Mouse (Mus musculus): Measurements from ENCODE around the gene Lin54.
A peak's percentile ranks its signal among the peaks of the same experiment; 100 is the strongest.
"Not testable (repeated sequence)": the region's sequence is repeated elsewhere in the genome, so short reads cannot be mapped to it uniquely, and the experiment has no call there.

Gene Lin54

GRCm38 (mm10) chr5:100488231-100488630, 12.2 kb downstream of the Lin54 start:
- DNase-seq (ENCODE audit: low read depth, low spot score) = no peak

GRCm38 (mm10) chr5:100487120-100487519, 13.3 kb downstream of the Lin54 start:
- DNase-seq (ENCODE audit: low read depth, low spot score) = no peak

DNA sequence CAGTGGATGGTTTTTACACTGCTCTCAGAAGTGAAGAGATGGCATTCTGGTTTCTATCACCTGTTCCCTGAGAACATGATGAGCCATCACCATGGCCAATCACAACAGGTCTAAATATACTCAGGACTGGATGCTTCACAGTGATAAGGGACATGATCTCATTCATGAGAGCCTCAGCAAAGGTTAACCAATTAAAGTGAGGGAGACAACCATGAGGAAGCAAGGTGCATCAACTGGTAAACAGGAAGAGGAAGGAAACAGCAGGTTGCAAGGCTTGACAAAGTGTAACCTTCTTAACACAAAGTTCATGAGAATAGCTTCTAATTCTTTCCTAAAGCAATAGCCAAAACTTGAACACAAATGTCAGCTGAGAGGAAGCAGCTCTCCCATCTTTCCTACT, 16.9 kb downstream of the Lin54 start:
- DNase-seq (ENCODE audit: low read depth, low spot score) = peak; percentile 24

- no peak for DNase-seq (ENCODE audit: low read depth, low spot score)
These were observed 22.8 kb downstream of the Lin54 start for GRCm38 (mm10) chr5:100477604-100478003.

- peak; percentile 37 for DNase-seq (ENCODE audit: low read depth, low spot score)
These were observed 24.1 kb downstream of the Lin54 start for GRCm38 (mm10) chr5:100476328-100476727.

DNA sequence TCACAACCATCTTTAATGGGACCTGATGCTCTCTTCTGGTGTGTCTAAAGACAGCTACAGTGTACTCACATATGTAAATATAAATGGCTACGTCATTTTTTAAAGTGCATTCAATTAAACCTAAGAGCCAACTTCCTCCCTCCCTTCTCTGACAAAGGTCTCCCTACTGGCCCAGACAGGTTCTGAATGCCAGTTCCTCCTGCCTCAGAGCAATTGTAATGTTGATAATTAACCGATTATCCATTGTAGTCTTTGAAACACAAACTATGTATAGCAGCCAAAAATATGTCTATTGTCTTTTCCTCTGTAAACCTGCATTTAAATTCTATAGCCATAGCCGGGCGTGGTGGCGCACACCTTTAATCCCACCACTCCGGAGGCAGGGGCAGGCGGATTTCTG, 33.1 kb downstream of the Lin54 start:
- no peak for DNase-seq (ENCODE audit: low read depth, low spot score)

- peak; percentile 77 for DNase-seq (ENCODE audit: low read depth, low spot score)
These were observed 33.8 kb downstream of the Lin54 start for GRCm38 (mm10) chr5:100466624-100467023.

DNA sequence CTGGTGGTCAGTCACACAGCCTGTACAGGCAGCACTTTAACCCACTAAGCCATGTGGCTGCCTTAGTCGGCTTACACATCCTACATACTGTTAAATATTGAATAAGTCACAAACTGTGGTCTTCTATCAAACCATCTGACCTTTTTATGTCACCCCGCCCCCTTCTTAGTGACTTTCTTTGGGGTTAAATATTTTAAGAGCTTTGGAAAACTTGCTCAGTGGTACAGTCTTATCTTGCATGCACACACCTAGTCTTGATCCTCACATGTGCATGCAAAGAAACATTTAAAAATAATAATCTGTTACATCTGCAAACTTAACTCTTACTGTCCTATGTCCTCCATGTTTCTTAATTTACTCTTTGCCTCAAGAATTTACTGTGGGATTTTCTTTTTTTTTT, 38.1 kb downstream of the Lin54 start:
- DNase-seq (ENCODE audit: low read depth, low spot score) = no peak

- no peak for DNase-seq (ENCODE audit: low read depth, low spot score)
These were observed 38.9 kb downstream of the Lin54 start for GRCm38 (mm10) chr5:100461526-100461925.

GRCm38 (mm10) chr5:100459468-100459867, 41.0 kb downstream of the Lin54 start:
- DNase-seq (ENCODE audit: low read depth, low spot score) = no peak

DNA sequence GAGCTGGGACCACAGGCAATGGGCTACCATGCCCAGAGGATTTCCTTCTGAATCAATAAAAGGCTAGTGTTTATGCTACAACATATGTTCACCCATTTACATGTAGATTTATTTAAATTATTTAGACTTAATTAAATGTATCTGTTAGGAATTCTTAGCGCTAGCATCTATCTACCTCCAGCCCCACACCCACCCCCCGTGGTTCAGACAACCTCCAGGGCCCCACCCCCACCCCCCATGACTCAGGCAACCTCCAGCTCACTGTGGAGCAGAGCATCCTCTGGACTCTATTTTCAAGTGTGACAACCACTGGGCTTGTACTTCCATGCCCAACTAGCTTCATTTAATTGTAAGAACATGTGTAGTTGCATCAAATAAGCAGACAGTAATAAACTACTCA, 48.6 kb downstream of the Lin54 start:
- no peak for DNase-seq (ENCODE audit: low read depth, low spot score)

DNA sequence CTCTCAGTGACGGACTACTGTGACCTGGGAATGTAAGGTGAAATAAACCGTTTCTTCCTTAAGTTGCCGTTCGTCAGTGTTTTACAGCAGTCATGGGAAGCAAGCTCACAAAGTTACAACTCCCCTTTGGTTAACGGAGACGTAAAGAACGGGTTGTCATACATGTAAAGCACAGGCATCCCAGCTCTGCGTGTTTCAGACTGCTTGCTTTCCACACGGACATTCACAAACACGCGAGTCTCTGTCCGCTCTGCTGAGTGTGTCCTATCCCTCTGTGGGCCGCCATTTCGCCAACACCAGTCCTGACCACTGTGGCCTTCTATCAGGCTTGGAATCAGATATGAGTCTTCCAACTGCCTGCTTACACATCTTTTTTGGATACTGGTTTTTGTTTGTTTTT, 61.6 kb downstream of the Lin54 start:
- DNase-seq (ENCODE audit: low read depth, low spot score) = no peak

- no peak for DNase-seq (ENCODE audit: low read depth, low spot score)
These were observed 62.5 kb downstream of the Lin54 start for GRCm38 (mm10) chr5:100437917-100438316.

DNA sequence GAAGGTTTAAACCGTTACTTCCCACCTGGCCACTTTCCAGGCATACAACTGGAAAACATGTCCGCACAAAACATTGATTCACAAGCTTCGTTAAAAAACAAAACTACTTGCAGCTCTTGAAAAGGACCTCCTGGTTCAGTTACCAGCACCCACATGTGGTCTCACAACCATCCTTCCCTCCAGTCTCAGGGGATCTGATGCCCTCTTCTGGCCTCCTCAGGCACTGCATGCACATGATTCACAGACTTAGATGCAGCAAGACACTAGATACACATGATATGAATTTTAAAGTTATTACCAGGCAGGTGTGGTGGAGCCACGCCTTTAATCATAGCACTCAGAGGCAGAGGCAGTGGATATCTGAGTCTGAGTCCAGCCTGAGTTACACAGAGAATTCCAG, 63.4 kb downstream of the Lin54 start:
- no peak for DNase-seq (ENCODE audit: low read depth, low spot score)

DNA sequence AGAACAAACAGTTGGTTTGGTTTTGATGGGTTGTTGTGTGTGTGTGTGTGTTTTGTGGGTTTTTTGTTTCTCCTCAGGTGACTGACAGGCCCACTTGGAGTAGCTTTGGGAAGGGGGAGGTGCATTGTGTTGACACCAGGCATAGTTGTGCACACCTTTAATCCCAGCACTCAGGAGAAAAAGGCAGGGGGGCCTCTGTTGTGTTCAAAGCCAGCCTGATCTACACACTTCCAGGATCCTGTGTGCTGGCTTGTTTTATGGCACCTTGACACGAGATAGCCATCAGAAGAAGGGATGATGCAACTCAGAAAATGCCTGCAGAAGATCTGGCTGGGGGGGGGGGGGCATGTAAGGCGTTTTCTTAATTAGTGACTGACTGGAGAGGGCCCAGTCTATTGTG, 69.5 kb downstream of the Lin54 start:
- no peak for DNase-seq (ENCODE audit: low read depth, low spot score)

GRCm38 (mm10) chr5:100430076-100430390, 70.4 kb downstream of the Lin54 start:
- no peak for DNase-seq (ENCODE audit: low read depth, low spot score)

GRCm38 (mm10) chr5:100429344-100430075, 70.9 kb downstream of the Lin54 start:
- peak; percentile 95 for DNase-seq (ENCODE audit: low read depth, low spot score)

DNA sequence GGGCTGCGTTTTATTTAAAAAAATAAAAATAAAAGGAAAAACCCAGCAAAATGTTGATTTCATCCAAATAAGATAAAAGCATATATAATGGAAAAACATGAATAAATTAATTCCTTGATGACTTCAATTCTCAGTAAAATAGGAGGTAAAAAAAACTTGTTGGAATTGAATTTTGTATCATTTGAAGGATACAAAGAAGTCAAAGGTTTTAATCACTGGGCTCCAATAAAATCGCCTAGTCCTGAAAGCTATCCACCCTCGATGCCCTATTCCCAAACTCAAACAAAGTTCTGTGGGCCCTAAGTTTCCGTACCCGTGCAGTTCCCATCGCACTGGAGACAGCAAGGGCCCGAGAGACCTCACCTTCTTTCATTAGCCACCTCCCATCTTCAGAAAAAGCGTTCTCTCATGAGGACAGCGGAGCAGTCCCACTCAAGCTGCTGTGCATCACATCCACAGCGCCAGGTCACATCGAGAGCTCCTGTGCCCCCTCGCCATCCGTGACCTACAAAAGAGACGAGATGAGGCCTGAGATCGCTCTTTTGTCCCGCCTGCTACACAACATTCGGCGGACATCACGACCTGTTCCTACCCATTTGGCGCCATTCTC, 71.6 kb downstream of the Lin54 start:
- no peak for DNase-seq (ENCODE audit: low read depth, low spot score)

DNA sequence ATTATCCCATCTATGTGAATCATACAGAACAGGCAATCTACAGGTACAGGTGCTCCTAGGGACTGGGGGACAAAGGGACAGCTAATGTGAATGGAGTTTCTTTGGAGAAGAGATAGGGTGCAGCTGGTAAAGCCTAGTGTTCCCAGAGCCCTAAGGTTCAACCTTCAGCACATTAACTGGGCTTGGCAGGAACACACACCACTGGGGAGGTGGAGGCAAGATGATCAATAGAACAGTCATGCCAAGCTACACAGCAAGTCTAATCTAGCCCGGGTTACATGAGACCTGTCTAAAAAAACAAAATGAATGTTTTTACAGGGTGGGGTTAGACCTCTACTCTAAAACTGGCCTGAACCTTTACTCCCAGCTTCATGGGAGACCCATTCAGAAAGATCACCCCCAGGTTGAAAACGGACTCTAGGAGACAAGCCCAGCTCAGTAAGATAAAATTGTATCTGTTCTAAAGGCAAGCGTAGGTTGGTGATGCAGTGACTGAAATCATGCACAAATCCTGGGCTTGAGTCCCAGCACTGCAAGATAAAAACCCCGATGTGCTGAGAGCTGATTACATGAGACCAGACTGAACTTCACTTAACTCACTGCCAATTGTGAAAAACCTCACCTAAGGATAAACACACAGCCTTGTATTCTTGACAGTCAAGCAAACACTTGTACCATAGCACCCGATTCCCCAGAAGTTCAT, 72.3 kb downstream of the Lin54 start:
- no peak for DNase-seq (ENCODE audit: low read depth, low spot score)

GRCm38 (mm10) chr5:100427276-100427675, 73.2 kb downstream of the Lin54 start:
- no peak for DNase-seq (ENCODE audit: low read depth, low spot score)

DNA sequence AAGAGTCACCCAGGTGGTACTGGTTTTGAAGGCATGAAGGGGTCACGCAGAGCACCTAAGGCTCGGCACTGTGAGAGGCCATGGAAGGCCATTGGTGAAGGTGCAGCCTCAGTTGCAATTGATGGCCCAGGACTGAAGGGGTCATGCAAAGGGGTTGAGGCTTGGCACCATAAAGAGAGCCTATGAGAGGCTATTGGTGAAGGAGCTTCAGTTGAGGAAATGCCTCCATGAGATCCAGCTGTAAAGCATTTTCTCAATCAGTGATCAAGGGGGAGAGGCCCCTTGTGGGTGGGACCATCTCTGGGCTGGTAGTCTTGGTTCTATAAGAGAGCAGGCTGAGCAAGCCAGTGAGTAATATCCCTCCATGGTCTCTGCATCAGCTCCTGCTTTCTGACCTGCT, 74.6 kb downstream of the Lin54 start:
- not testable (repeated sequence) for DNase-seq (ENCODE audit: low read depth, low spot score)

DNA sequence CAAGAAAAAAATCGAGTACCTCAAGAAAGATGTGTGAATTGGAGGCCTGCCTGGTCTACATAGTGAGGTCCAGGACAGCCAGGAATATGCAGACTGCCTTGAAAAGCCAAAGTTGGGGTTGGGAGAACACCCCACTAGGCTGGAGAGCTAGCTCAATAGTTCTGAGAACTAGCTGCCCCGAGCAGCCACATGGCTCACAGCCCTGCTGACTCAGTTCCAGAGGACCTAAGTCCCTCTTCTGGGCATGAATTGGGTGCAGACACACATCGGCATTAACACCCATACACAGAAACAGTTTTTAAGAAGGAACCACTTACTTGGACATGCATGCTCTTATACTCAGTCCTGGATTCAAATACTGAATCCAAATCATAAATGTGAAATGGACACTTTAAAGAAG, 76.2 kb downstream of the Lin54 start:
- DNase-seq (ENCODE audit: low read depth, low spot score) = no peak

- no peak for DNase-seq (ENCODE audit: low read depth, low spot score)
These were observed 76.8 kb downstream of the Lin54 start for GRCm38 (mm10) chr5:100423626-100424025.
